Mouse (Mus musculus) limb, embryonic 15.5 days (tissue): ENCODE measurements around the gene Fmnl1. TPM values are rescaled to one million over a fixed set of nuclear protein-coding genes. Genes with fewer than 3 reads are reported as not detected.

Experiments used
- ATAC-seq: fragments of 200-750 bp; cut with Nextera tagmentation; 2 replicates; pipeline ENCODE4 v1.8.0; 2017; ENCODE audit warnings: low read depth, moderate TSS enrichment; ENCODE audit not compliant: insufficient number of reproducible peaks, low FRiP score, low TSS enrichment
- H3K27ac ChIP-seq: fragments of 300-500 bp; sonication (generic); 2 replicates; pipeline ENCODE4 v1.5.1; 2015; ENCODE audit warnings: moderate library complexity, mild to moderate bottlenecking, inconsistent platforms
- H3K27me3 ChIP-seq: fragments of 300-500 bp; sonication (generic); 2 replicates; pipeline ENCODE4 v1.6.1; 2015; ENCODE audit warnings: inconsistent platforms
- H3K36me3 ChIP-seq: fragments of 300-500 bp; sonication (generic); 2 replicates; pipeline ENCODE4 v1.6.1; 2015; ENCODE audit warnings: inconsistent platforms
- H3K4me1 ChIP-seq: fragments of 300-500 bp; sonication (generic); 2 replicates; pipeline ENCODE4 v1.6.1; 2015; ENCODE audit warnings: inconsistent platforms
- H3K4me2 ChIP-seq: fragments of 300-500 bp; sonication (generic); 2 replicates; pipeline ENCODE4 v1.6.1; 2015; ENCODE audit warnings: mild to moderate bottlenecking, inconsistent platforms
- H3K4me3 ChIP-seq: fragments of 300-500 bp; sonication (generic); 2 replicates; pipeline ENCODE4 v1.5.1; 2015; ENCODE audit warnings: mild to moderate bottlenecking, inconsistent platforms
- H3K9ac ChIP-seq: fragments of 300-500 bp; sonication (generic); 2 replicates; pipeline ENCODE4 v1.6.1; 2015; ENCODE audit warnings: inconsistent platforms
- H3K9me3 ChIP-seq: fragments of 300-500 bp; sonication (generic); 2 replicates; pipeline ENCODE4 v1.6.1; 2016; ENCODE audit warnings: inconsistent platforms
- WGBS: fragments of 180-500 bp; shearing (Covaris S2); methylation state at CpG from one replicate; pipeline ENCODE4 v1.1.7; 2015; 5-methylcytosine and 5-hydroxymethylcytosine counted together
- polyA plus RNA-seq: library from polyadenylated mRNA; unstranded; fragments of >200 nt; fragmentation: Nextera tagmentation; extraction: Ambion mirVana; gene quantifications from 2 replicates; pipeline ENCODE4 v1.2.1, GENCODE M21; 2015

Gene Fmnl1
- polyA plus RNA-seq, 1 experiment from 2014 or later = 2.4 TPM

DNA sequence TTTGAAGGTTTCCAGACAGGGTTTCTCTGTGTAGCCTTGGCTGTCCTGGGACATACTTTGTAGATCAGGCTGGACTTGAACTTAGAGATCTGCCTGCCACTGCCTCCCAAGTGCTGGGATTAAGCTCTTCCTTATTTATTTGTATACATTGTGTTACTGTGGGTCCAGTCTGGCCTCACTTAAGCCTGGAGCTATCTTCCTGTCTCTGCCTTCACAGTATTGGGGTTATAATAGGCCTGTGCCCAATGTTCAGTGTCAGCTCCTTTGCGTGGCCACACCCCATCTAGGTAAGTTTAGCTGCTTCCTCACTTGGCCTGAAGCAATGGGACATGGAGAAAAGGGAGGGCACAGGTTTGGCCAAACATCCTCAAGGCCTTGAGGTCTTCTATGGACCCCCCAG lies 5.6 kb downstream of the Fmnl1 start:
- ATAC-seq = no peak
- H3K9me3 ChIP-seq = no peaks in the 10 kb centered on the region
- H3K4me1 ChIP-seq = 0 out of 2 replicates have a peak, but pooled peaks cover 4% of the 10 kb centered on the region
- H3K27ac ChIP-seq = no peak overlapping the region
- H3K9ac ChIP-seq = no peak overlapping the region
- H3K4me3 ChIP-seq = no peak overlapping the region
- H3K27me3 ChIP-seq = peaks cover 25% of the 10 kb centered on the region
- no peaks in the 10 kb centered on the region for H3K36me3 ChIP-seq
- WGBS = 81% methylated on average over 1 of the region's 1 CpGs
- no peak overlapping the region for H3K4me2 ChIP-seq

DNA sequence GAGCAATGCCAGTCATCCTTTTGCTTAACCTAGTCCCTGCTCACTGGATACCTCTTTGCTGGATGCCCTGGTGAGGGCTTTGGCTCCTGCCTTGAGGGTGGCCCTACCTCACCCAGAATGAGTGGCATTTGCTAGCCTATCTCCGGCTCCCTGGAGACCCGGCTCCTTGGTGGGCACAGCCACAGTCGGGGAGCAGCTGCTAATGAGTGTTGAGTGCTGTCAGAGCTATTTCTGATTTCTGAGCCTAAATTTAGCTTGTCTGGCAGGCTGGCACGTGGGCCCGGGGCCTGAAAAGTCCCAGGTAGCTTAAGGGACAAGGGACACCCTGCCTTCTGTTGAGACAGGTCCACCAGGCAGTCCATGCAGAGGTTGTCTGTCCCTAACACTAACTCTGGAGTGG lies 6.3 kb downstream of the Fmnl1 start:
- Histone ChIP-seq H3K27ac (no peak overlapping the region), H3K27me3 (peaks cover 18% of the 10 kb centered on the region), H3K9ac (no peak overlapping the region), H3K4me3 (no peak overlapping the region), H3K9me3 (no peaks in the 10 kb centered on the region), H3K4me1 (0 out of 2 replicates have a peak, but pooled peaks cover 4% of the 10 kb centered on the region), H3K36me3 (no peaks in the 10 kb centered on the region), H3K4me2 (no peak overlapping the region)
- ATAC-seq = no peak
- 81% methylated on average over 5 of the region's 5 CpGs for WGBS

DNA sequence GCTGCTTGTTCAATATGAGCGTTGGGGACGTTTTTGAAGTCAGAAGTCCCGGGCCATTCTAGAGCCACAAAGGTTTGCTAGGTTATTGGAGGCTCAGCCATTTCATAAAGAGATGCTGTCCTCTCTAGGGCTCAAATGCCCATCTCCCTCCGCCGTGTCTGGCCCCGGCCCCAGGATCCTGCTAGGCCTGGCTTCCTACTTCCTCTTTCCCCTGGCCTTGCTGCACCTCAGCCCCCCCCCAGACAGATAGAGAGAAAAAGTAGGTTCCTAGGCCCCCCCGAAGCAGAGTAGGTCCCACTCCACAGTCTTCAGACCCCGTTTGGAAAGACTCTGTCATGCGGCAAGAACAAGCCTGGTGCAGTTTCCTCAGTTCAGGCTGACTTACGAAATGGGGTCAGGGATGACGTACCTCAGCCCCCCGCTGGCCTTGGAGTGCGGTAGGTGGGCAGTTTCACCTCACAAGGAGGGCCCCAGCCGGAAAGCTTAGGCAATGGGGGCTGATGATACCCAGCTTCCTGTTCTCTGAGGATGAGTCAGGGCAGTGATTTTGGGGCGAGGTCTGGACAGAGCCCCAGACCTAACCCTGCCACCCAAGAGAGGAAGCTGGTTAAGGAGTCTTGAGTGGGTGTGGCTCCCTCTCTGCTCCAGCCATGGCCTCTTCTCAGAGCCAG lies 7.0 kb downstream of the Fmnl1 start:
- 84% methylated on average over 15 of the region's 15 CpGs for WGBS
- Histone ChIP-seq H3K4me3 (no peak overlapping the region), H3K36me3 (no peaks in the 10 kb centered on the region), H3K27ac (no peak overlapping the region), H3K27me3 (peaks cover 10% of the 10 kb centered on the region), H3K9me3 (no peaks in the 10 kb centered on the region), H3K9ac (no peak overlapping the region), H3K4me1 (0 out of 2 replicates have a peak, but pooled peaks cover 4% of the 10 kb centered on the region), H3K4me2 (no peak overlapping the region)
- no peak for ATAC-seq

DNA sequence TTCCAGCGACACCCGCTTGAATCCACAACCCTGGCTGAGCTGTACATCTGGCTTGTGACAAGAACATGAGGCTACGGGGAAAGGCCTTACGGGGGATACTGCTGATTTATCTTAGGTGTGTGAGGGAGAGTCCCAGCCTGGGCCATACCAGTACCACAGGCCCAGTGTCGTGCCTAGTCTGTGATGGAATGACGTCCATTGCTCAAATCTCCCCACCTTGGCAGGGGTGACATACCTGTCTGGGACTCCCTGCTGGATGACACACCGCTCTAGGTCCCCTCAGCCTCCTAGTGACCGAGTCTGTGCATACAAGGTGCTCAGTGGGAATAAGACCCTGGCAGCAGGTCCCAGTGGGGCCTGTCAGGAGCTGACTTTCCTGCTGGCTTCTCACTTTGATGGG lies 7.8 kb downstream of the Fmnl1 start:
- Histone ChIP-seq H3K4me1 (0 out of 2 replicates have a peak, but pooled peaks cover 4% of the 10 kb centered on the region), H3K4me2 (no peak overlapping the region), H3K36me3 (no peaks in the 10 kb centered on the region), H3K27me3 (peaks cover 2% of the 10 kb centered on the region), H3K27ac (no peak overlapping the region), H3K4me3 (no peak overlapping the region), H3K9me3 (no peaks in the 10 kb centered on the region), H3K9ac (no peak overlapping the region)
- no peak for ATAC-seq
- 87% methylated on average over 8 of the region's 8 CpGs for WGBS

DNA sequence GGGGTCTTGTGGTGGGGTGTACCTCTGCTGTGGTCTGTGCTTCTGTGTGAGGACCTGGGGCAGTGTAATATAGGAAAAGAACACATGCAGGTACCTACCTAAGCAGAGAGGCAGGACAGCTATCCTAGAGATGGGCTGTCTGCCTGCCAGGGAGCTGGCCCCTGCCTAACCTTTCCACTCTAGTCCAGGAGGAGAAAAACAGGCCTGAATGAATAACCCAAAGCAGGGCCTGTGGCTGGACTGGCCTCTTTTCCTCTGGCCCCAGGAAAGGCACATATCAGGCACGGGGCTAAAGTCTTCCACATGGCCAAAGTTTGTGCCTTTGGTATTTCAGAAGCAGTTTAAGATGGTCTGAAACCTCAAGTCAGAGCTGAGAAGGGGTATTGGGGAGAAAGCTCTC lies 9.5 kb downstream of the Fmnl1 start:
- Histone ChIP-seq H3K4me1 (0 out of 2 replicates have a peak, but pooled peaks cover 4% of the 10 kb centered on the region), H3K27me3 (0 out of 2 replicates have a peak, but pooled peaks cover 3% of the 10 kb centered on the region), H3K27ac (no peak overlapping the region), H3K9ac (no peak overlapping the region), H3K9me3 (no peaks in the 10 kb centered on the region), H3K36me3 (no peaks in the 10 kb centered on the region), H3K4me2 (no peak overlapping the region), H3K4me3 (no peak overlapping the region)
- no peak for ATAC-seq
- 60% methylated on average over 1 of the region's 1 CpGs for WGBS

DNA sequence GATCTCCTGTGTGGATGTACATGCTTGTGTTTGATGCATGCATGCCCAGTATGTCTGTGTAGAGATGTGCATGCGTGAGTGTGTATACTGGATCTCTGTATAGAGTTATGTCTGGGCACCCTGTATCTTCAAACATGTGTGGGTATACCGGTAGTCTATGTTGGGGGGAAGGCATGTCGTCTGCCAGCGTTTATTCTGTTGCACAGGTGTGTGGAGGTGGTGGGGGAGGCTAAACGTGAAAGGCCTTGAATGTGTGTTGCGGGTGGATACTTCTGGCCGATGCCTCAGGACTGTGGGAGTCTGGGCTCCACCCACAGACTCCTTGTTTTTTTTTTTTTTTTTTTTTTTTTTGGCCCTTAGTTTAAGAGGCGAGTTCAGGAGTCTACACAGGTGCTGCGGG lies 10.4 kb downstream of the Fmnl1 start:
- Histone ChIP-seq H3K27ac (no peak overlapping the region), H3K27me3 (0 out of 2 replicates have a peak, but pooled peaks cover 5% of the 10 kb centered on the region), H3K36me3 (no peaks in the 10 kb centered on the region), H3K4me1 (no peaks in the 10 kb centered on the region), H3K9me3 (no peaks in the 10 kb centered on the region), H3K9ac (no peak overlapping the region), H3K4me3 (no peak overlapping the region), H3K4me2 (no peak overlapping the region)
- no peak for ATAC-seq
- 76% methylated on average over 9 of the region's 9 CpGs for WGBS

DNA sequence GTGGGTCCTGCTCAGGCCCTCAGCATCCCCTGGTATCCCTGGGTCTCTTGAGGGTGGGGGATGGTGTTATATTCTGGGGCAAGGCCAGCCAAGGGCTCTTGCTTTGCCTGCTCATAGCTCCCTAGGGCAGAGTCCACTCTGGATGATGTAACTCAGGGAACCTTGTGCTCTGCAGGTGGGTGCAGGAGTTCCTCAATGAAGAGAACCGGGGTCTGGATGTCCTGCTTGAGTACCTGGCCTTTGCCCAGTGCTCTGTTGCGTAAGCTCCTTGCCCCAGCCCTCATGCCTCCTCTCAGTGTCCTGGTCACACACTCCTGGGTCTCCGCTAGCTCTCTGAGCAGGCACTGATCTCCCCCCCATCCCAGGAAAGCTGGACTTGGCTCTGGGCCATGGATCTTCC lies 11.0 kb downstream of the Fmnl1 start:
- no peak for ATAC-seq
- Histone ChIP-seq H3K4me3 (no peak overlapping the region), H3K4me2 (no peak overlapping the region), H3K27me3 (0 out of 2 replicates have a peak, but pooled peaks cover 5% of the 10 kb centered on the region), H3K4me1 (no peaks in the 10 kb centered on the region), H3K9ac (no peak overlapping the region), H3K36me3 (no peaks in the 10 kb centered on the region), H3K9me3 (no peaks in the 10 kb centered on the region), H3K27ac (no peak overlapping the region)
- 87% methylated on average over 3 of the region's 3 CpGs for WGBS

DNA sequence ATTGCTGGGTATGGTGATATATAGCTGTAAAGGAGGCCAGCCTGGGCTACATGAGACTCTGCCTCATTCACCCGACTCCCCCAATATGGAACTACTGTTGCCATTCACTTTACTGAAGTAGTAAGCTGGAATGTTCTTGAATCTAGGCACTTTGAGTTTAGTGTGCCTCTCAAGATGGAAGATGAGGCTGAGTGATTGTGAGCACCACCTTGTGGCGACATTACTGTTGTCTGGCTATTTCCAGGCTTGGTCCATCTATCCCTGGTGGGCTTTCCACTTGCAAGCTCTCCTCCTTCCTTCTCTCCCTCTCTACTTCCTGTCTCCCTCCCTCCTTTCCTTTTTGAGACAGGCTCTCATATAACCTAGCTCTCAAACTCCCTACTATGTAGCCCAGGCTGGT lies 14.0 kb downstream of the Fmnl1 start:
- no peak for ATAC-seq
- Histone ChIP-seq H3K27me3 (peaks cover 9% of the 10 kb centered on the region; the same call in 1 of the 2 replicates), H3K9me3 (no peaks in the 10 kb centered on the region), H3K4me1 (no peaks in the 10 kb centered on the region), H3K4me3 (no peak overlapping the region), H3K36me3 (no peaks in the 10 kb centered on the region), H3K27ac (no peak overlapping the region), H3K9ac (no peak overlapping the region), H3K4me2 (no peak overlapping the region)
- WGBS = 47% methylated on average over 2 of the region's 2 CpGs

DNA sequence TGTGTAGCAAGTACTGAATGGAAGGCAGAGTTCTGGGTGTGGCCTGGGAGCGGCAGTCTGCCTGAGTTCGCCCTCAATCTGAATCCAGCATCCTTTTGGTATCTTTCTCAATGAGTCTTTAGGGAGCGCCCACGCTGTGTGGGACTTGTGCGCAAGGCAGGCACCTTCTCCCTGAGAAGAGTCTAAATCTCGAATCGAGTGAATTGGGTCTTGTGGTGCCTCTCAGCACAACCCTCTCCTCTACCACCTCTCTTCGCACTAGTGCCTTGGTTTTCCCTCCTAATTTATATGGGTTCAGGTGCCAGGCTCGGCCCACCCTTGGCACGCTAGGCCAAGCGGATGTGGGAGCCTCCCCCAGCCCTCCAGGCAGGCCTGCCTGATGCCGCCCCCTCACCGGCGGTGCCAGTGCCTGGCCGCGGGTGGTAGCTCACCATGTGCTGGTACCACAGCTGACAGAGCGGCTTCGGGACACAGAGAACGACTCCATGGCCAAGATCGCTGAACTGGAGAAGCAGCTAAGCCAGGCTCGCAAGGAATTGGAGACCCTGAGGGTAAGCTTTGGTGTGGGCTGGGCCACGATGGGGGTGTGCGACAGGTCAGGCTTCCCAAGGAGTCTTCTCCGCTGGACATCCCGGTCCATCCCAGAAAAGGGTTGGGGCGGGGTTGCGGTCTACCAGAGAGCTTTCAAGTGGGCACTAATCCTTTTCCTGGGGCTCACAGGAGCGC lies 21.5 kb downstream of the Fmnl1 start:
- no peaks in the 10 kb centered on the region for H3K9me3 ChIP-seq
- no peak overlapping the region for H3K9ac ChIP-seq
- 17% methylated on average over 28 of the region's 28 CpGs for WGBS
- peaks cover 15% of the 10 kb centered on the region for H3K4me1 ChIP-seq
- H3K27me3 ChIP-seq = peaks cover 79% of the 10 kb centered on the region
- no peaks in the 10 kb centered on the region for H3K36me3 ChIP-seq
- peak overlapping the region; percentile 27 for H3K4me3 ChIP-seq
- H3K27ac ChIP-seq = no peak overlapping the region
- peak overlapping the region; percentile 50 for H3K4me2 ChIP-seq
- ATAC-seq = no peak

DNA sequence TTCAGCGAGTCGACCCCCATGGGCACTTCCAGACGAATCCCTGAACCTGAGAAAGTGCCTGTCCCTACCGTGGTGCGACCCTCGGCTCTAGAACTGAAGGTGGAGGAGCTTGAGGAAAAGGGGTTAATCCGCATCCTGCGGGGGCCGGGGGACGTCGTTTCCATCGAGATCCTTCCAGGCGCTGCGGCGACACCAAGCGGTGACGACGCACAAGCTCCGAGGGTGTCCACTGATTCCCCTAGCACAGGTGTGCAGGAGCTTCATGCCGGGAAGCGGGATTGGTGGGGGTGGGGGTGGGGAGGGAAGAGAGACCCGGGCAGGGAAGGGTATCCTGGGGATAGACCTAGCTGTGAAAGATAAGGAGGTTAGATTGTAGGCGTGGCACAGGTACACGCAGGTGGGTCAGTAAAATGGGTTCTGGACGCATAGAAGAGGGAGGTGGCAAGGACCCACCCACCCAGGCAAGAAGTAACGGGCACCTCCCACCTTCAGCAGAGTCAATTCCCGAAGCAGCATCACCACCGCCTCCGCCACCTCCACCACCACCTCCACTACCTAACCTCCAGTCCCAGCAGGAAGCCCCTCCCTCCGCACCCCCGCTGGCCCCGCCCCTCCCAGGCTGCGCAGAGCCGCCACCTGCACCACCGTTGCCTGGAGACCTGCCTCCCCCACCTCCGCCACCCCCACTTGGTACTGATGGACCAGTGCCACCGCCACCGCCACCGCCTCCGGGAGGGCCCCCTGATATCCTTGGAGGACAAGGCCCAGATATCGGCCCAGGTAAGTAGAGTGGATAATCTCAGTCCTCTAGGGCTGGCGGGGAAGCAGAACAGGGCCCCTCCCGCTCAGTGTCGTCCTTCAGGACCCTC lies 22.3 kb downstream of the Fmnl1 start:
- no peaks in the 10 kb centered on the region for H3K36me3 ChIP-seq
- no peak overlapping the region for H3K27ac ChIP-seq
- no peaks in the 10 kb centered on the region for H3K9me3 ChIP-seq
- peak overlapping the region; percentile 50 for H3K4me2 ChIP-seq
- no peak for ATAC-seq
- peaks cover 86% of the 10 kb centered on the region for H3K27me3 ChIP-seq
- H3K4me3 ChIP-seq = peak overlapping the region; percentile 27
- WGBS = 6% methylated on average over 42 of the region's 44 CpGs
- H3K4me1 ChIP-seq = peaks cover 17% of the 10 kb centered on the region
- no peak overlapping the region for H3K9ac ChIP-seq

DNA sequence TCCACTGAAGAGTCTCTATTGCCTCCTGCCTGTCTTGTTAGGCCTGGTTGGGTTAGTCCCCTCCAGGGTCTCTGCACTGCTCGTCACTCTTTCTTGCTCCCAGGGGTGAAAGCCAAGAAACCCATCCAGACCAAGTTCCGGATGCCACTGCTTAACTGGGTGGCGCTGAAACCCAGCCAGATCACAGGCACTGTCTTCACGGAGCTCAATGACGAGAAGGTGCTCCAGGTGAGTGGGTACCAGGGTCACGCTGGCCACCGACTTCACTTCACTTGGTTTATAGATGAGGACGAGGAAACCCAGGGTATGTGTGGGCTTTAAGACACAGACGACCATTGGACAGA lies 22.9 kb downstream of the Fmnl1 start:
- no peaks in the 10 kb centered on the region for H3K36me3 ChIP-seq
- WGBS = 38% methylated on average over 9 of the region's 9 CpGs
- ATAC-seq = no peak
- no peaks in the 10 kb centered on the region for H3K9me3 ChIP-seq
- peaks cover 92% of the 10 kb centered on the region for H3K27me3 ChIP-seq
- H3K4me3 ChIP-seq = no peak overlapping the region
- H3K27ac ChIP-seq = no peak overlapping the region
- H3K9ac ChIP-seq = no peak overlapping the region
- no peak overlapping the region for H3K4me2 ChIP-seq
- H3K4me1 ChIP-seq = peaks cover 23% of the 10 kb centered on the region

DNA sequence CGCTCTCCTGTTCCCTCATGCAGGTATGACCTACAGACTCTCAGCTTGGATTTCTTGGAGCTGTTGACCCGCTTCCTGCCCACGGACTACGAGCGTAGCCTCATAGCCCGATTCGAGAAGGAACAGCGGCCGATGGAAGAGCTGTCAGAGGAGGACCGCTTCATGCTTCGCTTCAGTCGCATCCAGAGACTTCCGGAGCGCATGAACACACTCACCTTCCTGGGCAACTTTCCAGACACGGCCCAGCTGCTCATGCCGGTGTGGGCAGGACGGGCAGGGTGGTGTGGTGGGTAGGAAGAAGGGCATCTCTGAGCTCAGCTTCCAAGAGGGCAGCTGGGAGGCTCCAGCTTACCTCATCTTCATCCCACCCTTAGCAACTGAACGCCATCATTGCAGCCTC lies 24.3 kb downstream of the Fmnl1 start:
- ATAC-seq = no peak
- no peak overlapping the region for H3K4me2 ChIP-seq

More for the DNA sequence above, 24.3 kb downstream of the Fmnl1 start:
- no peaks in the 10 kb centered on the region for H3K36me3 ChIP-seq
- H3K4me3 ChIP-seq = no peak overlapping the region
- no peak overlapping the region for H3K9ac ChIP-seq
- peaks cover 34% of the 10 kb centered on the region for H3K4me1 ChIP-seq
- H3K9me3 ChIP-seq = no peaks in the 10 kb centered on the region
- no peak overlapping the region for H3K27ac ChIP-seq
- H3K27me3 ChIP-seq = peaks cover 99% of the 10 kb centered on the region
- WGBS = 86% methylated on average over 18 of the region's 18 CpGs
